Mouse (Mus musculus): ENCODE data around the gene Ppara. TPM values are rescaled to one million over a fixed set of nuclear protein-coding genes. Genes with fewer than 3 reads are reported as not detected.

The Ppara gene
- polyA plus RNA-seq, 1 experiment = not detected

- no peak for TF ChIP-seq GATA1 (IDR thresholded peaks at IDR 0.05; ENCODE audit: borderline replicate concordance, low read length)
- TF ChIP-seq FLI1 (IDR thresholded peaks at IDR 0.05; ENCODE audit: low read length) = no peak
- peaks cover 6% of the 10 kb centered on the region for H3K9me3 ChIP-seq
- no peak overlapping the region for H3K4me3 ChIP-seq (replicated peaks)
- peaks cover 42% of the 10 kb centered on the region for H3K4me1 ChIP-seq
- H3K27me3 ChIP-seq (replicated peaks) = peaks cover 65% of the 10 kb centered on the region
- no peaks in the 10 kb centered on the region for H3K36me3 ChIP-seq (replicated peaks; ENCODE audit: low read length)
Measured at GRCm38 (mm10) chr15:85709268-85709973, 25.4 kb upstream of the Ppara start.

GRCm38 (mm10) chr15:85710179-85710578, 24.6 kb upstream of the Ppara start:
- H3K36me3 ChIP-seq (replicated peaks; ENCODE audit: low read length) = no peaks in the 10 kb centered on the region
- H3K27me3 ChIP-seq (replicated peaks) = peaks cover 65% of the 10 kb centered on the region
- no peak overlapping the region for H3K4me3 ChIP-seq (replicated peaks)
- H3K9me3 ChIP-seq = peaks cover 6% of the 10 kb centered on the region
- TF ChIP-seq FLI1 (IDR thresholded peaks at IDR 0.05; ENCODE audit: low read length) = no peak
- TF ChIP-seq GATA1 (IDR thresholded peaks at IDR 0.05; ENCODE audit: borderline replicate concordance, low read length) = no peak
- H3K4me1 ChIP-seq = peaks cover 35% of the 10 kb centered on the region

DNA sequence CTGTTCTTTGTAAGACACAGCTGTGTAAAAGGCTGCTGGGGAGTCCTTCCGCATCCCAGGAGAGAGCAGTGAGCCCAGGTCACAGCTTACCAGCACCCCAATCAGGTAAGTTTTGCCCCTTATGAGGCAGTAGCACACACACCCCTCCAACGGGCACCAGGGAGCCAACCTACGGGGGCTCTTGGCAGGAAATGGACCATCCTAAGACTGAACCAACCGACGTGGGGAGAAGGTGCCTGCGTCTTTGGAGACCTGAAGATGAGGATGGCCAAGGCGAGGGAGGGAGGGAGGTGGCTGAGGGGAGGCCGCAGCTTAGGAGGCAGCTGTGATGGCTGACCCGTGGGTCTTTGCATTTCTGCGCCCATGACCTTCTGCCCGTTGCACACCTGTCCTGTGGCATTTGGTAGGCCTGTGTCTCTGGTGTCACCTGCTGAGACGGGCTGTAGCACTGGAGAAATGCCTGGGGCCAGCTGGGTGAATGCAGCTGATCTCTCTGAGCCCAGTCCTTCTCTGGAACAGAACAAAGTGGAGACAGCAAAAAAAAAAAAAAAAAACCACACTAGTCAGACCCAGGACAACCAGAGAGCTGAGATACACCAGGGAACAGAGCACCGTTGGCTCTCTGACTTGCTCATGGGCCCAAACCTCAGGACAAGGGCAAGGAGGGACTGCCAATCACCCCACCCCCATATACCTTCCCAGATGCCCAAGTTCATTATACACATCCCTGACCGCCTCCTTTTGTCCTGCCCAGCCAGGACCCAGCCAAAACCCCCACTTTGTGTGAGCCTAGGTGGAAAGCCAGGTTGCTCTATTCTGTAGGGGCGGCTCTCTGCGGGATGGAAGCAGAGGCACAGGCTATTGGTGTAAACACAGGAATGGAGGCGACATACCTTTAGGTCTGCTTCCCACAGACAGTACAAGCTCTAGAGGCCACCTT, 23.9 kb upstream of the Ppara start:
- Histone ChIP-seq H3K4me3 (replicated peaks) (no peak overlapping the region), H3K36me3 (replicated peaks; ENCODE audit: low read length) (no peaks in the 10 kb centered on the region), H3K4me1 (peaks cover 27% of the 10 kb centered on the region), H3K9me3 (peaks cover 6% of the 10 kb centered on the region), H3K27me3 (replicated peaks) (peaks cover 59% of the 10 kb centered on the region)
- TF ChIP-seq FLI1 (IDR thresholded peaks at IDR 0.05; ENCODE audit: low read length) (no peak), GATA1 (IDR thresholded peaks at IDR 0.05; ENCODE audit: borderline replicate concordance, low read length) (no peak)

- Histone ChIP-seq H3K4me3 (replicated peaks) (no peak overlapping the region), H3K36me3 (replicated peaks; ENCODE audit: low read length) (no peaks in the 10 kb centered on the region), H3K9me3 (peaks cover 6% of the 10 kb centered on the region), H3K27me3 (replicated peaks) (peaks cover 57% of the 10 kb centered on the region), H3K4me1 (peaks cover 19% of the 10 kb centered on the region; the same call in 1 of the 2 replicates)
- TF ChIP-seq FLI1 (IDR thresholded peaks at IDR 0.05; ENCODE audit: low read length) (no peak), GATA1 (IDR thresholded peaks at IDR 0.05; ENCODE audit: borderline replicate concordance, low read length) (no peak)
Measured at GRCm38 (mm10) chr15:85712565-85713168, 22.1 kb upstream of the Ppara start.

DNA sequence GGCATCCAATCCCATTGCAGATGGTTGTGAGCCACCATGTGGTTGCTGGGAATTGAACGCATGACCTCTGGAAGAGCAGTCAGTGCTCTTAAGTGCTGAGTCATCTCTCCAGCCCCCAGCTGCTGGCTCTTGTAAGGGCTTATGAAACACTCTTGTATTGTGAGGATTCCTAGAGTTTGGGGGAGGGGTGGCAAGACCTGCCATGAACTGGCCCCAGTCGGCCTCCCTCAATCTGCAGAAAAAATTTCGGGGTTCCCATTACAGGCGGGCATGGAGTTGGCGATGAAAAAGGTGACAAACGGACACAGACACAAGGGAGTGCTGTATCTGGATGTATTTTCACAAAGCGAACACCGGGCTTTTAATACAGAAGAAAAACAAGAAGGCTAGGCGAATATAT, 21.4 kb upstream of the Ppara start:
- no peak overlapping the region for H3K4me3 ChIP-seq (replicated peaks)
- H3K9me3 ChIP-seq = peaks cover 1% of the 10 kb centered on the region
- no peak for TF ChIP-seq FLI1 (IDR thresholded peaks at IDR 0.05; ENCODE audit: low read length)
- TF ChIP-seq GATA1 (IDR thresholded peaks at IDR 0.05; ENCODE audit: borderline replicate concordance, low read length) = no peak
- peaks cover 19% of the 10 kb centered on the region; the same call in 1 of the 2 replicates for H3K4me1 ChIP-seq
- H3K36me3 ChIP-seq (replicated peaks; ENCODE audit: low read length) = no peaks in the 10 kb centered on the region
- peaks cover 57% of the 10 kb centered on the region for H3K27me3 ChIP-seq (replicated peaks)

GRCm38 (mm10) chr15:85715059-85715458, 19.7 kb upstream of the Ppara start:
- Histone ChIP-seq H3K4me1 (peaks cover 15% of the 10 kb centered on the region), H3K27me3 (replicated peaks) (peaks cover 67% of the 10 kb centered on the region), H3K4me3 (replicated peaks) (no peak overlapping the region), H3K36me3 (replicated peaks; ENCODE audit: low read length) (no peaks in the 10 kb centered on the region), H3K9me3 (no peaks in the 10 kb centered on the region)
- TF ChIP-seq FLI1 (IDR thresholded peaks at IDR 0.05; ENCODE audit: low read length) (no peak), GATA1 (IDR thresholded peaks at IDR 0.05; ENCODE audit: borderline replicate concordance, low read length) (no peak)

DNA sequence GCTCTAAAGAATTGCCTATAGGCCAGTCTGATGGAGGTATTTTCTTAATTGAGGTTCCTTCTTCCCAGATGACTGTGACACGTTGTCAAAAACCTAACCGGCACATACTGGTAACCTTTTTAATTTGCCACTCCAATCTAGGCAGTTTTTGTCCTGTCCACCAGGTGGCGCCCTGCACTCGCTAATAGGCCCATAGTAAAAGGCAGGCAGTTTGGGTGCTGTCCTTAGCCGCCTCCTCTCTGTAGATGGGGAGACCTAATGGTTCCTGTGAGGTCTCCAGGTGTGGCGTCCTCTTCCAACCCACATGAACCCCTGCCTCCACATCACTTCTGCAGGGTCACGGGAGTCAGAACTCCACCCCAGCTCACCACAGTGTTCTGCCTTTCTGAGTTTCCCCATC, 18.7 kb upstream of the Ppara start:
- no peak overlapping the region for H3K4me3 ChIP-seq (replicated peaks)
- peaks cover 71% of the 10 kb centered on the region for H3K27me3 ChIP-seq (replicated peaks)
- TF ChIP-seq FLI1 (IDR thresholded peaks at IDR 0.05; ENCODE audit: low read length) (no peak), GATA1 (IDR thresholded peaks at IDR 0.05; ENCODE audit: borderline replicate concordance, low read length) (no peak)
- H3K9me3 ChIP-seq = no peaks in the 10 kb centered on the region
- peaks cover 14% of the 10 kb centered on the region for H3K4me1 ChIP-seq
- H3K36me3 ChIP-seq (replicated peaks; ENCODE audit: low read length) = no peaks in the 10 kb centered on the region

GRCm38 (mm10) chr15:85716591-85716990, 18.2 kb upstream of the Ppara start:
- no peak overlapping the region for H3K4me3 ChIP-seq (replicated peaks)
- H3K36me3 ChIP-seq (replicated peaks; ENCODE audit: low read length) = no peaks in the 10 kb centered on the region
- H3K4me1 ChIP-seq = peaks cover 14% of the 10 kb centered on the region
- peaks cover 71% of the 10 kb centered on the region for H3K27me3 ChIP-seq (replicated peaks)
- H3K9me3 ChIP-seq = no peaks in the 10 kb centered on the region
- TF ChIP-seq FLI1 (IDR thresholded peaks at IDR 0.05; ENCODE audit: low read length) = no peak
- no peak for TF ChIP-seq GATA1 (IDR thresholded peaks at IDR 0.05; ENCODE audit: borderline replicate concordance, low read length)

DNA sequence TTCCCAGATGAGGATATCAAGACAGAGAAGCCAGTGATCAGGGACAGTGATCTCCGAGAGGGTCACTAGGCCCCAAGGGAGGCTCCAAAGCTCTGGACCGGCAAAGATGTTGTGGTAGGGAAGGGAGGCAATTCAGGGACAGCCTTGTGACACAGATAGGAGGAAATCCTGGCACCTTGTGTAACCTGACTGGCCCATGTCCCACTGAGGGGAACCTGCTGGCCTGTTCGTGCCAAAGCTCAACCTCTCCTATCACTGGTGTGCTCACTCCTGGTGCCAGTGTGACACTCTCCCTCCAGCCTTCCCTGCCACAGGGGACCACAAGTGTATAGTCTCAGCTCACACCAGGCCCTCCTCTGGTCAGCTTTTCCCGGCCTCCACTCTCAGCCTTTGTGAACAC, 17.8 kb upstream of the Ppara start:
- TF ChIP-seq FLI1 (IDR thresholded peaks at IDR 0.05; ENCODE audit: low read length) (no peak), GATA1 (IDR thresholded peaks at IDR 0.05; ENCODE audit: borderline replicate concordance, low read length) (no peak)
- Histone ChIP-seq H3K4me1 (peaks cover 14% of the 10 kb centered on the region), H3K9me3 (no peaks in the 10 kb centered on the region), H3K27me3 (replicated peaks) (peaks cover 71% of the 10 kb centered on the region), H3K4me3 (replicated peaks) (no peak overlapping the region), H3K36me3 (replicated peaks; ENCODE audit: low read length) (no peaks in the 10 kb centered on the region)

Data from megakaryocyte, embryonic 14.5 days (primary cell).